Comparison of ENCODE assay signal across 12 mouse cellular contexts in the genomic region with DNA sequence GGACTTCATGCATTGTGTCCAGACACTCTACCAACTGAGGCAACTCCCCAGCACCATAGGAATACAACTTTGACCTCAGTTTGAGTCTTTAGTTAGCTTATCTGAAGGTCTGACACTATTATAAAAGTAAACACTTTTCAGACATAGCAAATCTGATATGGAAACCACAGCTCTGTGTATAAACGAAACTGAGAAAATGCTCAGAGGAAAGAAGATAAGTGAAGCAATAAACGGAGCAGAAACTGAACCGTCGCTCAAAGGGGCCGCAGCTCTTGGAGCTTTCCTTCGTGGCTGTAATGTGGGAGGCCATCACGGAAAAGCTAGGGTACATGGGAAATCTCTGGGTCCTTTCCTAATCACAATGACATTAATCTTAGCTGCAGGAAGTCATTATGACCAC.
"Had no signal": no experiment of that assay in that cellular context is flagged by ENCODE, and none has a peak within 500 bp of the region (broad histone marks: within the 10 kb centered on the region; RNA-seq: fewer than 3 reads in every experiment).

No protein-coding gene starts in this region.

- H3K9me3 ChIP-seq: limb, embryonic 13.5 days; midbrain, embryonic 13.5 days; neural tube, embryonic 15.5 days had no signal

- H3K4me2 ChIP-seq: limb, embryonic 13.5 days; midbrain, embryonic 13.5 days; neural tube, embryonic 15.5 days had no signal

- ATAC-seq: inflammation-experienced regulatory T-cells, adult 6 months; midbrain, embryonic 13.5 days had no signal

- H3K4me3 ChIP-seq: limb, embryonic 13.5 days; midbrain, embryonic 13.5 days; neural tube, embryonic 15.5 days had no signal

- H3K36me3 ChIP-seq: limb, embryonic 13.5 days; midbrain, embryonic 13.5 days; neural tube, embryonic 15.5 days had no signal

- DNase-seq: kidney, adult 8-10 months; kidney, postnatal 36 days; left cerebral cortex, postnatal 4 days; lung, adult 18-20 months; right cerebral cortex, postnatal 4 days; thymus, adult 2 months; thymus, postnatal 25 days had no signal

- H3K27ac ChIP-seq: limb, embryonic 13.5 days; liver, embryonic 14.5 days; midbrain, embryonic 13.5 days; neural tube, embryonic 15.5 days had no signal

- H3K27me3 ChIP-seq: limb, embryonic 13.5 days; midbrain, embryonic 13.5 days; neural tube, embryonic 15.5 days had no signal

- H3K9ac ChIP-seq: limb, embryonic 13.5 days; liver, embryonic 14.5 days; midbrain, embryonic 13.5 days; neural tube, embryonic 15.5 days had no signal
